Mouse (Mus musculus) liver, embryonic 14.5 days (tissue): Measurements from ENCODE around the gene Pabpn1.

Experiments
- CTCF ChIP-seq: IDR thresholded peaks from 2 replicates; pipeline ENCODE4 v1.5.1; 2016; ENCODE audit warnings: antibody characterized with exemption, low read depth, control low read depth
- EP300 ChIP-seq: IDR thresholded peaks from 2 replicates; pipeline ENCODE4 v1.6.1; 2016; ENCODE audit warnings: antibody characterized with exemption, low read depth

GRCm38 (mm10) chr14:54926401-54927158 is 34.3 kb downstream of the Pabpn1 start:
- TF ChIP-seq CTCF: no peak
- no peak for TF ChIP-seq EP300
